Comparison of ENCODE assay signal across 8 mouse cellular contexts in the genomic region with DNA sequence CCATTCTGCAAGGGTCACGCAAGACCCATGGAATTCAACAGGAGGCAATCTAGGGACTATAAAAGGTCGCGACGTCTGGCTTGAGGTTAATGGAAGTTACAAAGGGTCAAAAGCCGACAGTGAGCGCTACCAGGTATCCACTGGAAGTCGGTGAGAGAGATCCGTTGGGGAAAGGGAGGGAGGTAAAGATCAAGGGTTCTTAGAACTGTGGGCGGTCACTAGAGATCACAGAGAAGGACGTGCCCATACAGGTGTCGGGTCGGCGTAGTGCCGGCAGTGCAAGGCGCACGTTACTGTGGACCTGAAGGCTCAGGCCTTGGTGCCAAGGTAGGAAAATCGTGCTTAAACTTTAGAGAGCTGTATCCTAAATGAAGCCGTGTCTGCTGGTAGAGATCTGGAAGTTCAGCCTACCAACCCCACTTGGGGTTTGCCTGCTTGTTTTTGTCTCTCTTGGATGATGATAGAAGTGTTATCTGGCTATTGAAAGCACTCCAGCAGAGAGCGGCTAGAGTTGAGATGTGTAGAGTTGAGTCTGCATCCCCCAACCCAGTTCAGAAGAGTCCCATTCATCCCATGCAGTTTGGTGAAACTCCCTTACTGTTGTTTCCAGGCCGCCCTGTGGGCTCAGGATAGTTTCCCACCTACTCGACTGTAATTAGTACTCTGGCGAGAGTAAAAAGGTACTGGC. TPM values are rescaled to one million over a fixed set of nuclear protein-coding genes. Genes with fewer than 3 reads are reported as not detected.
DNase-seq lines count a peak whose midpoint lies in the region; ATAC-seq and TF ChIP-seq lines count a peak whose summit lies in the region.

No protein-coding gene starts in this region.

- peak overlapping the region; percentile 91 for H3K4me2 ChIP-seq in midbrain, postnatal 0 days (ENCODE audit: low read depth, low read length, poor library complexity, severe bottlenecking)

- TF ChIP-seq CTCF in layer of hippocampus, adult 2 months (conservative IDR thresholded peaks at IDR 0.05), result no peak
- no peak for TF ChIP-seq CTCF in midbrain, postnatal 0 days (IDR thresholded peaks at IDR 0.05)

- peaks cover 81% of the 10 kb centered on the region for H3K27me3 ChIP-seq in forebrain, embryonic 10.5 days (ENCODE audit: poor library complexity, severe bottlenecking)
- H3K27me3 ChIP-seq in limb, embryonic 10.5 days (ENCODE audit: low read depth, poor library complexity, severe bottlenecking), result peaks cover 77% of the 10 kb centered on the region
- H3K27me3 ChIP-seq in midbrain, postnatal 0 days (ENCODE audit: insufficient read depth, low read length), result peaks cover 41% of the 10 kb centered on the region

- no peak for DNase-seq in layer of hippocampus, adult 2 months (ENCODE audit: low spot score in 2 of 2)
- no peak for DNase-seq in layer of hippocampus, adult 8-10 months (ENCODE audit: low spot score in 2 of 2)
- no peak for DNase-seq in forebrain, embryonic 10.5 days (ENCODE audit: extremely low spot score, low spot score)
- DNase-seq in limb, embryonic 10.5 days (ENCODE audit: low spot score), result peak; percentile 40
- DNase-seq in midbrain, postnatal 0 days (ENCODE audit: low spot score), result no peak
- no peak for DNase-seq in right cerebral cortex, adult 2 months (ENCODE audit: low spot score in 2 of 2)
- no peak for DNase-seq in frontal cortex, postnatal 25 days (ENCODE audit: low spot score in 2 of 2)
- DNase-seq in thymus, postnatal 0 days (ENCODE audit: low spot score), result no peak

- no peaks in the 10 kb centered on the region for H3K9me3 ChIP-seq in forebrain, embryonic 10.5 days
- H3K9me3 ChIP-seq in limb, embryonic 10.5 days (replicated peaks), result no peaks in the 10 kb centered on the region
- H3K9me3 ChIP-seq in midbrain, postnatal 0 days (ENCODE audit: low read length), result no peaks in the 10 kb centered on the region

- 0 out of 2 replicates have a peak overlapping the region, but pooled peaks have one; percentile 52 for H3K27ac ChIP-seq in layer of hippocampus, adult 2 months
- peak overlapping the region; percentile 62; the same call in 1 of the 2 replicates for H3K27ac ChIP-seq in forebrain, embryonic 10.5 days
- H3K27ac ChIP-seq in limb, embryonic 10.5 days, result peak overlapping the region; percentile 67
- H3K27ac ChIP-seq in midbrain, postnatal 0 days (ENCODE audit: low read depth, low read length), result no peak overlapping the region

- H3K4me3 ChIP-seq in layer of hippocampus, adult 2 months, result peak overlapping the region; percentile 63
- peak overlapping the region; percentile 59 for H3K4me3 ChIP-seq in forebrain, embryonic 10.5 days
- H3K4me3 ChIP-seq in limb, embryonic 10.5 days, result peak overlapping the region; percentile 63
- peak overlapping the region; percentile 46 for H3K4me3 ChIP-seq in midbrain, postnatal 0 days (ENCODE audit: low read depth, low read length)

- H3K9ac ChIP-seq in midbrain, postnatal 0 days (replicated peaks; ENCODE audit: low read length, poor library complexity, severe bottlenecking), result peak overlapping the region; percentile 48; the same call in 1 of the 2 replicates

- 4% methylated on average over 22 of the region's 22 CpGs for WGBS in forebrain, embryonic 10.5 days
- 4% methylated on average over 22 of the region's 22 CpGs for WGBS in limb, embryonic 10.5 days
- WGBS in midbrain, postnatal 0 days, result 5% methylated on average over 22 of the region's 22 CpGs

- peaks cover 12% of the 10 kb centered on the region for H3K36me3 ChIP-seq in forebrain, embryonic 10.5 days (replicated peaks)
- H3K36me3 ChIP-seq in limb, embryonic 10.5 days, result peaks cover 16% of the 10 kb centered on the region
- peaks cover 4% of the 10 kb centered on the region; the same call in 1 of the 2 replicates for H3K36me3 ChIP-seq in midbrain, postnatal 0 days (ENCODE audit: insufficient read depth, low read length)

- H3K4me1 ChIP-seq in forebrain, embryonic 10.5 days, result peaks cover 46% of the 10 kb centered on the region
- peaks cover 44% of the 10 kb centered on the region for H3K4me1 ChIP-seq in limb, embryonic 10.5 days
- peaks cover 20% of the 10 kb centered on the region; the same call in 1 of the 2 replicates for H3K4me1 ChIP-seq in midbrain, postnatal 0 days (ENCODE audit: insufficient read depth, low read length)

- ATAC-seq in midbrain, postnatal 0 days (ENCODE audit: low FRiP score), result no peak

RNA-seq across cellular contexts. Expression of a gene that starts 0.6 kb away (rescaled TPM):
- under 1 TPM; 0.39 to 0.67 TPM for total RNA-seq in layer of hippocampus, adult 2 months (2021)
- total RNA-seq in layer of hippocampus, adult 8-10 months (2022), result under 1 TPM in 2 of 4 experiments, not detected in 2; 0.09 to 0.43 TPM
- polyA plus RNA-seq in forebrain, embryonic 10.5 days (2016; fragmentation: Nextera tagmentation; extraction: Ambion mirVana), result 2.0 and 2.6 TPM in 2 replicates
- polyA plus RNA-seq in limb, embryonic 10.5 days (2016; fragmentation: Nextera tagmentation; extraction: Ambion mirVana), result 5.6 and 7.3 TPM in 2 replicates
- 0.77 TPM in 1 of 2 replicates, not detected in the other for total RNA-seq in midbrain, postnatal 0 days (2014; rRNA removed)
- polyA plus RNA-seq in midbrain, postnatal 0 days (2015; fragmentation: Nextera tagmentation; extraction: Ambion mirVana), result 0.31 TPM in 1 of 2 replicates, not detected in the other
- 8.8 and 9.6 TPM in 2 replicates for polyA plus RNA-seq in thymus, postnatal 0 days (2015; fragmentation: Nextera tagmentation; extraction: Ambion mirVana)

RNA-seq across cellular contexts. Expression of a gene that starts 12.8 kb away (rescaled TPM):
- 10 to 100 TPM; 21.7 to 21.8 TPM for total RNA-seq in layer of hippocampus, adult 2 months (2021)
- total RNA-seq in layer of hippocampus, adult 8-10 months (2022), result 10 to 100 TPM; 28.2 to 36.0 (median 29.8) TPM
- polyA plus RNA-seq in forebrain, embryonic 10.5 days (2016; fragmentation: Nextera tagmentation; extraction: Ambion mirVana), result 12.6 and 14.0 TPM in 2 replicates
- polyA plus RNA-seq in limb, embryonic 10.5 days (2016; fragmentation: Nextera tagmentation; extraction: Ambion mirVana), result 10.8 and 13.4 TPM in 2 replicates
- total RNA-seq in midbrain, postnatal 0 days (2014; rRNA removed), result 21.3 and 22.5 TPM in 2 replicates
- 16.7 and 18.7 TPM in 2 replicates for polyA plus RNA-seq in midbrain, postnatal 0 days (2015; fragmentation: Nextera tagmentation; extraction: Ambion mirVana)
- 11.0 and 11.7 TPM in 2 replicates for polyA plus RNA-seq in thymus, postnatal 0 days (2015; fragmentation: Nextera tagmentation; extraction: Ambion mirVana)

RNA-seq across cellular contexts. Expression of a gene that starts 31.3 kb away (rescaled TPM):
- 10 to 100 TPM; 24.6 to 26.7 TPM for total RNA-seq in layer of hippocampus, adult 2 months (2021)
- total RNA-seq in layer of hippocampus, adult 8-10 months (2022), result 10 to 100 TPM; 22.3 to 31.9 (median 27.5) TPM
- 86.5 and 87.9 TPM in 2 replicates for polyA plus RNA-seq in forebrain, embryonic 10.5 days (2016; fragmentation: Nextera tagmentation; extraction: Ambion mirVana)
- 85.3 and 94.5 TPM in 2 replicates for polyA plus RNA-seq in limb, embryonic 10.5 days (2016; fragmentation: Nextera tagmentation; extraction: Ambion mirVana)
- total RNA-seq in midbrain, postnatal 0 days (2014; rRNA removed), result 37.1 and 44.3 TPM in 2 replicates
- polyA plus RNA-seq in midbrain, postnatal 0 days (2015; fragmentation: Nextera tagmentation; extraction: Ambion mirVana), result 40.2 and 41.7 TPM in 2 replicates
- 86.2 and 87.1 TPM in 2 replicates for polyA plus RNA-seq in thymus, postnatal 0 days (2015; fragmentation: Nextera tagmentation; extraction: Ambion mirVana)
